Mouse (Mus musculus) brain, embryonic 14.5 days (tissue): ENCODE measurements around the gene Zfp710.

Experiments used
- CTCF ChIP-seq: fragments of 200-500 bp; IDR thresholded peaks from 2 replicates; pipeline ENCODE4 v1.5.1; 2012; ENCODE audit warnings: inconsistent platforms, mild to moderate bottlenecking, moderate library complexity, borderline replicate concordance; ENCODE audit not compliant: insufficient read depth, insufficient read length; ENCODE audit errors: extremely low read depth
- POLR2A ChIP-seq: fragments of 200-500 bp; IDR thresholded peaks from 2 replicates; pipeline ENCODE4 v1.6.1; 2012; ENCODE audit warnings: mild to moderate bottlenecking, inconsistent platforms, borderline replicate concordance; ENCODE audit not compliant: poor library complexity, insufficient read depth, insufficient read length, severe bottlenecking; ENCODE audit errors: extremely low read depth

- no peak for TF ChIP-seq POLR2A
- TF ChIP-seq CTCF: no peak
These were observed 27.2 kb downstream of the Zfp710 start for GRCm38 (mm10) chr7:80051835-80052234.
